Mouse (Mus musculus): ENCODE measurements around the gene Dock4.
A peak's percentile ranks its signal among the peaks of the same experiment; 100 is the strongest.

DNA sequence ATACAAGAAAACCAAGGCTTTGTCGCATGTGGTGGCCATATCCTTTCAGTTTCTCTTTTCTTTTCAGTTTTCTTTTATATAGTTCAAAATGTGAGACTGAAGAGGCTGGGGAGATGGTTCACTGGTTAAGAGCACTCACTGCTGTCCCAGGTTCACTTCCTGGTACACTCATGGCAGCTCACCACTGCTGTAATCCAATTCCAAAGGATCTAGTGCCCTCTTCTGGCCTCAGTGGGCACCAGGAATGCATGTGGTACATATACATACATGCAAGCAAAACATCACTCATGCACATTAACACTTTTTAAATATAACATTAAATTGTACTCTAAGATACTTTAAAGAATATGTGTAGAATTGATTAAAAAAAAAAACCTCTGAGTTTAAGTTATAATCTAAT, 234.8 kb downstream of the Dock4 start:
- no peak for TF ChIP-seq POLR2A (IDR thresholded peaks at IDR 0.05; ENCODE audit: insufficient read depth, low read depth, low read length)
- TF ChIP-seq CTCF (IDR thresholded peaks at IDR 0.05) = peak; percentile 73
- no peak for TF ChIP-seq EP300 (IDR thresholded peaks at IDR 0.05; ENCODE audit: insufficient read depth, low read depth, low read length)
